Mouse (Mus musculus) liver, adult 2 months (tissue): ENCODE measurements around the gene Krt24.
"Not testable (repeated sequence)": the region's sequence is repeated elsewhere in the genome, so short reads cannot be mapped to it uniquely, and the experiment has no call there.

Experiments
- CTCF ChIP-seq: fragments of 200-500 bp; IDR thresholded peaks from 2 replicates; pipeline ENCODE4 v1.5.1; 2011; ENCODE audit warnings: low read depth, low read length, control low read depth
- POLR2A ChIP-seq: fragments of 200-500 bp; IDR thresholded peaks from 2 replicates; pipeline ENCODE4 v1.6.1; 2011; ENCODE audit warnings: low read length, control low read depth; ENCODE audit not compliant: insufficient read depth; ENCODE audit errors: extremely low read depth

DNA sequence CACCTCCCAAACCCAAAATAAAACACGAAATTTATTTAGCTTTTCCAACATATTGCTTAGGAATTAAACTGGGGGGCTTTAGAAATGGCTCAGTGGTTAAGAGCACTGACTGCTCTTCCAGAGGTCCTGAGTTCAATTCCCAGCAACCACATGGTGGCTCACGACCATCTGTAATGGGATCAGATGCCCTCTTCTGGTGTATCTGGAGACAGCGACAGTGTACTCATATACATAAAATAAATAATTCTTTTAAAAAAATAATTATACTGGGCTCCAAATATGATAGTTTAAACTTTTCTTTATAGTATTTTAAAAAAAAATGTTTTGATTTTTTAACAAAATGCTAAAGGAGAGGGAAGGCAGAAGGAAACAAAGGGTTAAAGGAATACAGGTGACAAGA, 40.5 kb downstream of the Krt24 start:
- TF ChIP-seq CTCF, POLR2A: not testable (repeated sequence)
